Mouse (Mus musculus) CD4-positive, CD25-positive, alpha-beta regulatory T cell, adult 2 months (primary cell): ENCODE data around the gene Gm49366.
"Not testable (repeated sequence)": the region's sequence is repeated elsewhere in the genome, so short reads cannot be mapped to it uniquely, and the experiment has no call there.

ENCODE experiments used
- DNase-seq: peaks from one replicate; pipeline ENCODE4 v3.0.0-alpha.2; 2012; ENCODE audit warnings: low read depth, low spot score

Gene Gm49366

GRCm38 (mm10) chr12:84038691-84039111 lies at the start of gene Gm49366:
Gm49366 (plus strand) TSS chr12:84038935.
- peak; percentile 23 for DNase-seq

- no peak for DNase-seq
Observed at GRCm38 (mm10) chr12:83989378-83989777, 49.4 kb upstream of the Gm49366 start.

GRCm38 (mm10) chr12:83997221-83997620 lies 41.5 kb upstream of the Gm49366 start:
- no peak for DNase-seq

GRCm38 (mm10) chr12:83998341-83999107 lies 40.2 kb upstream of the Gm49366 start:
- no peak for DNase-seq

DNA sequence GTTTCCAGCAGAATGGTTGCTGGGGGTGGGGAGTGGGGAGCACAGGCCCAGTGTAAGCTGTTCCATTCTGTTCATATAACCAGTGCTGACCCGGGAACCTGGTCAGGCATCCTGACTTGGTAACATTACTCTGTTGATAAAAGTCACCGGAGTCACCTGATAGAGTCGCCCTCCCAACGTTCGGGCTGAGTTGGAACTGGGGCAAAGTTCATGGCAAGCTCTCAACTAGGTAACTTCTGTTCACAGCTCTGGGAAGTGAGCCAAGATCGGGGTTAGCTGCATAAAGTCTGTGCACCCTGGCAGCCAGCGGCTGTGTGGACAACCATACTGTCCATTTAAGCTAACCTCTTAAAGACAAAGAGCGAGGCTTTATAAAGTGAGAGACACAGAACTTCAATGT lies 39.5 kb upstream of the Gm49366 start:
- DNase-seq = not testable (repeated sequence)

GRCm38 (mm10) chr12:84000418-84000817 lies 38.3 kb upstream of the Gm49366 start:
- no peak for DNase-seq

GRCm38 (mm10) chr12:84003866-84004265 lies 34.9 kb upstream of the Gm49366 start:
- DNase-seq = no peak

DNA sequence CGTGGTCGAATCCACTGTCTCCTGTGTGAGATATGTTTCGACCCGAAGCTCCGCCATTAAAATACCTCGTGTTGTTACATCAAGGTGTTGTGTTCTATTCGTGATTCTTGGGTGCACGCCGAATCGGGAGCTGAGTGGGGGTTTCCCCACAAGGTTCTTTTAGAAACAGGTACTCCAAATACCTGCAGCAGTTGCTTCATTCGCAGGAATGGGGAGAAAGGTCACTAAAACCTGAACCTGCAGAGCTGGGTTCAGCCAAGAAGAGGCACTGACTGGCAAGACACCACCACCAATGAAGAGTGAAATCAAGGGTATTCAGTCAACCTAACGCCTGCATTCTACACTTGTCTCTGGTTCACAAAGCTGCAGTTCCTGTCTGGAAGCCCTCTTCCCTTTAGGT lies 30.5 kb upstream of the Gm49366 start:
- DNase-seq = no peak

- DNase-seq = no peak
Observed at GRCm38 (mm10) chr12:84008729-84009128, 30.0 kb upstream of the Gm49366 start.

GRCm38 (mm10) chr12:84009171-84009965 lies 29.4 kb upstream of the Gm49366 start, which contains the start of gene Acot1:
Acot1 (plus strand) TSS chr12:84009490.
- DNase-seq = peak; percentile 19

GRCm38 (mm10) chr12:84010201-84010600 lies 28.5 kb upstream of the Gm49366 start:
- no peak for DNase-seq

DNA sequence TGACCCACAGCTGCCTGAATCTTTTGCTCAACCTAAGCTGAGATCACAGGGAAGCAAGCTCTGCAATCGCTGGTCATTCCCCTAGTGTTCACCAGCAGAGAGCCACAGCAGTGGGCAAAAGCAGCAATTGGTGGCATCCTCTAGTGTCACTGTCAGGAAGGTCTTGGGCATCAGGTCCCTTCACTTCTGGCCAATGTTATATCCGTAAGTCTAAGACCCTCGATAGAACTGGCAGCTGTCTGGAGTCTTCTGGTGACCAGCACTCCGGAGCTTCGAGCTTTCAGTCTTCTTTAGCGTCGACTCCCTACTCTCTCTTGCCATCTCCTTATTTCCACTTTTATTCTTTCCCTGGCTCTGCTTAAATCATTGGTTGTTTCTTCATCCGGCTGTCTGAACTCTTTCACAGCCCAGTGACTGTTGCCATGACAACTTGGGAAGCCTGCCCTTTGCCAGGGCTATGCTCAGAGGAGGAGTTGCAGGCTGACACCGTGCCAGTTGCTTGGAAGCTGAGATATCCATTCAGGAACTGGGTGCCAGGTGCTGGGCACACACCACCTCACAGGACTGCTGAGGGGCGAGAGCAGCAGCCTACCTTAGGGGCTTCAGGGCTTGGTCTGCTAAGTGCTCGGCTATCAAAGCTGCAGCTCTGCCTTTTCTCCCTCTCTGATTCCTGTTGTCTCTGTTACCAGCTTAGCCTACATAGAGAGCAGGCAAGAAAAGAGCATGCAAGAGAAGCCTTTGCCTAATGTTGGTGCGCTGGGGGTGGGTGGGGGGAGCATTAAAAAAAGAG lies 27.3 kb upstream of the Gm49366 start:
- DNase-seq = no peak

GRCm38 (mm10) chr12:84013130-84013529 lies 25.6 kb upstream of the Gm49366 start:
- DNase-seq = no peak

DNA sequence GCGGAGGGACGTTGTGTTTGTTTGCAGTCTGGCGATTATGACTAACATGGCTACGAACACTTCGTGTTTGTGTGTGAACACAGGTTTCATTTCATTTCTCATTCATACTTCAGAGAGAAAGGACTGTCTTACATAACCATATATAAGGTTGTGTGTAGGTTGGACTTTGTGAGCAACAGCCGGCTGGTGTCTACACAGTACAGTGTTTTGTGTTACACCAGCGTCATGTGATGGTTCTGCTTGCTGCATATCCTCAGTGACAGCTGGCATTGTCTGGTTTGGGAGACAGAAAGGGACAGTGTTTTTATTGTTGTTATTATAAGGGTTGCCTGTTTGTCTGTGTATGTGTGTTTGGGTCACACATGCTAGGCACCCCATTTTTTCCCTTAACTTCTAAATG lies 25.0 kb upstream of the Gm49366 start:
- DNase-seq = no peak

DNA sequence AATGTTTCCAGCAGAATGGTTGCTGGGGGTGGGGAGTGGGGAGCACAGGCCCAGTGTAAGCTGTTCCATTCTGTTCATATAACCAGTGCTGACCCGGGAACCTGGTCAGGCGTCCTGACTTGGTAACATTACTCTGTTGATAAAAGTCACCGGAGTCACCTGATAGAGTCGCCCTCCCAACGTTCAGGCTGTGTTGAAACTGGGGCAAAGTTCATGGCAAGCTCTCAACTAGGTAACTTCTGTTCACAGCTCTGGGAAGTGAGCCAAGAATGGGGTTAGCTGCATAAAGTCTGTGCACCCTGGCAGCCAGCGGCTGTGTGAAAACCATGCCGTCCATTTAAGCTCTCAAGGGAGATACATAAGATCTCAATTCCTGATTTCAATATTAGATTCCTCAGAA lies 18.2 kb upstream of the Gm49366 start:
- not testable (repeated sequence) for DNase-seq

GRCm38 (mm10) chr12:84022266-84022665 lies 16.5 kb upstream of the Gm49366 start:
- DNase-seq = not testable (repeated sequence)

- no peak for DNase-seq
Observed at GRCm38 (mm10) chr12:84023052-84023745, 15.5 kb upstream of the Gm49366 start.

DNA sequence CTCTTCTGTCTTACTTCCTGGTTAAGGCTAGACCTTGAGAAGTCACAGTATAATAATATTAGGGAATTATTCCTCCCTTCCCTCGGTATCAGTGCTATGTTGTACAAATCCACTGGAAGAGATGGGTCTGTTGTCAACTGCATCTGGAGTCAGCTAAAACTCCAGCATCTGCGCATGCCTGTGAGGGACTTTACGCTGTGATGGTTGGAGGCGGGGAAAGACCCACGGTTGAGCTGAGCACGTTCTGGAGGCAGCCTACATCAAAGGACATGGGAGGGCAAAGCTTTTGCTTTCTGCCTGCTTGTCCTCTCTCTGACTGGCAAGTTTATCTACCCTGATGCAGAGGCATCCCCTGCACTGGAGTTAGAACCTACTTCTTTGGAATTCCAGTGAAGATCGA lies 12.8 kb upstream of the Gm49366 start:
- peak; percentile 76 for DNase-seq

DNA sequence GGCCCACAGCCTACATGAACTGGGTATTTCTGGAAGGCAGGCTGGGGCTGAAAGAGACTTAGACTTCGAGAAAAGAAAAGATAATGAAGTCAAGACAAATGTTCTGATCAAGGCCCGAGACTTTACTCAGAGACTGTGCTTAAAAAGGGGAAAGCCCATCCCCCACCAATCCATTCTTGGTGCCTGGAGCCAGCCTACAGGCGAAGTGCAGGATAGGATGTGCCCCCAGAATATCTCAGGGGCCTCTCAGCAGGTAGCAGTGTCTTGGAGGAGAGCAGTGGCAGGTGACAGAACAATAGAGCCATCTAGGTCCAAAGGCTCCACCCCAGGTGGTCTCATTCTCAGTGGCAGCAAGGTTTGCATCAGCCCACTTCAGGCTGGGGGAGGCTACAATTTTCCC lies 10.4 kb upstream of the Gm49366 start:
- DNase-seq = not testable (repeated sequence)

GRCm38 (mm10) chr12:84029043-84029442 lies 9.7 kb upstream of the Gm49366 start:
- DNase-seq = not testable (repeated sequence)

- peak; percentile 89 for DNase-seq
Observed at GRCm38 (mm10) chr12:84030659-84031332, 7.9 kb upstream of the Gm49366 start.
